Mouse (Mus musculus): ENCODE results near the gene Cd302.

Gene Cd302

DNA sequence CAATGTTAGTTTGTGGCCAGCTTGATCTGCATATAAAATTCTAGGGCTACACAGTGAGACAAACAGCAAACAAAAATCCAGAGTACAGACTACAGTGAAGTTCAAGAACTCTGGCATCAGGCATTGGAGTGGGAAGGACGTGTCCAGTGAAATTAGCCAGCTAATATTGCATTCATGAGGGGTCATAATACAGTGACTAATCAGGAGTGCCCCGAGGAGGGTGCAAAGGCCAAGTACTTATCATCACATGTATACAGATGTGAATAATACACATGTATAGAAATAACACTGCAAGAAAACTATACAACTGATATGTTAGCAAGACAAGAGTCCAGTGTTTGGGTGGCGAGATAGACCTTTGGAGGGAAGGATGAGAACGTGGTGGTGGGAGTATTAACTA is 31.5 kb downstream of the Cd302 start:
- DNase-seq: no peak

DNA sequence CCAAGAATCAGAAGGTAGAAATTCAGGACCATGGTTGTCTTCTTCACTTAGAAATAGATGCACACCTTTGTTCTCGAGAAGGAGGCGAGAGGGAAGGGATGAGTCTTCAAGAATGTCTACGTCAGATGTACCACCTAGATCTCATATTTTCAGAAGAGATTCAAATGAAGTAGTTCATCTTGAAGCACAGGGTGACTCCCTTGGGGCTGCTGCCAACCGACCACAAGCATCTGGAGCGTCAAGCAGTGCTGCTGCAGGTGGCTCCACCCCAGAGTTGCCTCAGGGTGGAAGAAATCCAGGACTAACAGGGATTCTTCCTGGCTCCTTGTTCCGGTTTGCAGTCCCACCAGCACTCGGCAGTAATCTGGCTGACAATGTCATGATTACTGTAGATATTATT is 49.8 kb downstream of the Cd302 start:
- no peak for DNase-seq

DNA sequence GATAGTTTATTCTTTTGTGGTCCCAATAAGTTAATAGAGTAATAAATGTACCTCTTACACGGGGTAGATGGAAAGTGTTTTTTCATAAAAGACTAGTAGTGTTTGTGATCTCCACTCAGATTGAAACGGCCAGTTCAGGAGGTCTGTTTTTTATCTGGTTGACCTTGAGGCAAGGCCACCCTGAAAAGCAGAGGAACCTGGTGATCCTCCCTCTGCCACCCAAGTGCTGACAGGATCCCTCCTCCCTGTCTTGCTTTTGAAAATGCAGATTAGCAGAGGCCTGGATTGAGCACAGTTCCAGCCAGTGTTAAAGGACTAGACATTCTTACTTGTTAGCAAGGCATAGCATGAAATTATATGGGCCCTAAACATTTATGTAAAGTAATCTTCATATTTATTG is 51.1 kb downstream of the Cd302 start:
- DNase-seq: no peak

DNA sequence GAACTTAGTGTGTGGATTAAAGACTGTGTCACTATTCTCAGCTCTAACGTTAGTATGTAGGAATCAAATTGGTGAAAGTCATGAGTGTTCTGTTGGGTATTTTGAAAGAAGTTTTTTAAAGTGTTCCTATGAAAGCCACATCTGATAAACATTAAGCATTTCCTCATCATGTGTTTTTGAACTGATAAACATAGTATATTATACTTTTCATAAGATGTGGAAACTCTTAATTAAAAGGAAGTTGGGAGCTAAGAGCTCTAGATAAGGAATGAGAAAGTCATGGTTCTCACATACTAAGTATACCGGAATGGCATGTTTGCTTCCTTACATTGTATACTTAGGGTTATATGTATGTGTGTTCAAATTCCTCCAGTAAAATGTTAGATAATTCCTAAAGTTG is 53.9 kb downstream of the Cd302 start:
- no peak for DNase-seq

DNA sequence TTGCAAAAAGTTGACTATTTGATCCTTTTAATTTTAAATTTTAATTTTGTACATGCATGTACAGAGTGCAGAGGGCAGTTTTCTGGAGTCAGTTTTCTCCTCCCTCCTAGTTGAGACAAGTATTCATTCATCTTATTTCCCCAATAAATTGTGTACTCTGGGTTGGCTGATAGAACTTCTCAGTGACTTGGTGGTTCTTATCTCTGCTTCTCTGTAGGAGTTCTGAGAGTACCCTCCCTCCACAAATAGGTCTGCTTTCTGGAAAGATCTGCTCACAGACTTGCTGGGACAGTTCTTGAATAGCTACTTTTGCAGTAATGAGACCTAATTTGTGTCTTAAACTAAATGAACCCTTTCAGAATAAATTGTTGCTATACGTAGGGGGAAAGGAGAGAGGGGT is 55.8 kb downstream of the Cd302 start:
- DNase-seq: no peak

DNA sequence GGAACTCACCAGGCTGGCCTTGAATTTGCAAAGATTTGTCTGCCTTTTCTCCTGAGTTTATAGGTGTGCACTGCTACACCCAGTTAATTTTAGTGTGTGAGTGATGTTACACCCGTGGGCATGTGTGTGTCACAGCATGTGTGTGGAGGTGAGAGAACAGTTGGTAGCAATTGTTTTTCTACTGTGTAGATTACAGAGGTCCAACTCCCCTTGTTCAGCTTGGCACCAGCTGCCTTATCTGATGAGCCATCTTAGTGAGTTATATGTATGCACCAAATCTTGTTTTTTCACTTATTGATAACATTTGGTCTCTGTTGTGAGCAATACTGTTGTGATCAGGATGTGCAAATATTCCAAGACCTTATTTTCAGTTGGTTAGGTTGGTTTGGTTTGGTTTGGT is 60.8 kb downstream of the Cd302 start:
- no peak for DNase-seq

DNA sequence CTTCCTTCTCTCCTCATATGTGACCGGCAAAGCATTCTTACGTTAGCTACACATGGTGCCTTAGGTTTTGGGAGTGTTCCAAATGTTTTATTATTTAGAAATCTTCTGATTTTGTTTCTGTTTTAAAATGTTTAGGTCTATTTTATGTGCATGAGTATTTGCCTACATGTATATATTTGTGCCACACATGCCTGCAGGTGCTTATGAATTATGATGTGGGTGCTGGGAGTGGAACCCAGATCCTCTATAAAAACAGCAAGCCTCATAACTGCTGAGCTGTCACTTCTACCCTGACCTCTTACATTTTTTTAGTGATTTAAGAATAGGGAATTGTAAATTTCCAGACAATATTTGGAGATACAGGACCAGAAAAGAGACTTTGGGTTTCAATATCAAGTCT is 62.3 kb downstream of the Cd302 start:
- DNase-seq: no peak

DNA sequence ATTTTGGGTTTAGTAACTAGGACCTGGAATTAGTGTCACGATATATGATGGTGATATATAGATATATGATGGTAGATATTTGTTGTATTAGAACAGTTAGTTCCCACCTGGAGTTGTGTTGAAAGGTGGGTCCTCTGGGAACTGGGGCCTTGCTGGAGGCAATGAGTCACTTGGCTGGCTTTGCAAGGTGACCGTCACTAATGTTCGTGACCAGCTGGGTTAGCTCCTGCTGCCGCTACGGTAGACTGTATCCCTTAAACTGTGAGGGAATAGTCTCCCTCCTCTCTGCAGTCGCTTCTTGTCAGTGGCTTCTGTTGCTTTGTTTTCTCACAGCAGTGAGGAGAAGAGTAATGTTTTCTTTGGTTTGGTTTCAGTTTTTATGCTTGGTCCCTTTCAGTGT is 63.1 kb downstream of the Cd302 start:
- DNase-seq: peak; percentile 41 to 60

DNA sequence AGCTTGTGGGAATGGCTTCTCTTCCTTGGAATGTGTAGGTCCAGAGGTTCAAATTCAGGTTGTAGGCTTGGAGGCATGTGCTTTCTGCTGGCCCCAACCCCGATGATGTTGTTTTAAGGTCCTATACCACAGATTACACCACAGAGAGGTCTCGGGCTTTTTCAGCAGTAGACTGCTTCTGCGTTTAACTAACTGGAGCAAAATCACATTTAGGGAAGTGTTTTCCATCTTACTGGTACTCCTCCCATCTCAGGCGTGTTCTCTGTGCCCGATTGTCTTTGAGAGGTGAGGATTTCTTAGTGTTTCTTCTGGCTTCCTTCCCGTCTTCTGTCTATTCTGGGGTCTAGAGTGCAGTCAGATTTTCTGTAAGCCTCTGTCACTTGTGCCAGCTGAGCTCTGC is 66.7 kb downstream of the Cd302 start:
- DNase-seq: no peak

DNA sequence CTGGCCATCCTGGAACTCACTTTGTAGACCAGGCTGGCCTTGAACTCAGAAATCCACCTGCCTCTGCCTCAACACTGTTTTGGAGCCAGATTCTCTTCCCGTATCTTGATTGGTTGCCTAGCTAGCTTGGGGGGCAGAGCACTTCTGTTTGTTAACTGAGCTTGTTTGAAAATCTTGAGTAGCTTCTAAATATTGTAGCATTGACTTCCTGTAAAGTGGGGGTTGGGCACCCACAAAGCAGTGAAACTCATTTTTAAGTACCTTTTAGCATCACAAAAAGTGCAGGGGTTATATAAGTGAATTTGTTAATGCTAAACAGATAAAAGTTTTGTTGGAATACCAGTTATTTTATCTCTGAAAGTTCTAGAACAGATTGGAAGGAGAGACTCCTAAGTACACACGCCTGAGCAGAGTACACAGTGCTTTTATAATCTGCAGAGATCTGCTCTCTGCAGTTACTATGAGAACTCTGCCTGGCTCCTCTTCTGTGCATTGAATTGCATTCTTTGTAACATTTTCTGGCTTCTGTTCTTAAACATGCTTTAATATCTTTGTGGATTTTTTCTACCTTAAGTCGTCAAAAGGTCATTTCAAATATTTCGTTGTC is 67.6 kb downstream of the Cd302 start:
- DNase-seq: no peak

DNA sequence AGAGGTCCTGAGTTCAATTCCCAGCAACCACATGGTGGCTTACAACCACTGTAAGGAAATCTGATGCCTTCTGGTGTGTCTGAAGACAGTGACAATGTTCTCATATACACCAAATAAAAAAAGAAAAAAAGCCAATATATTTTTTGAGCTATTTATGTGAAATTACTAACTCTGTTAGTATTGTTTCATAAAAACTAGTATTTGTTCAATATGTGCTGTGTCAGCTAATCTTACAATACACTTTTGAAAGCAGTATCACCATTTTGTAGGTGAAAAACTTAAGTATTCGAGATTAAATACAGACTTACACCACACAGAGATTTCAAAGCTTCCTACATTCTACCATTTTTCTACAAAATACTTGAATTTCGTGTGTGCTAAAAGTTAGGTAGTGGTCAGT is 69.6 kb downstream of the Cd302 start:
- no peak for DNase-seq

DNA sequence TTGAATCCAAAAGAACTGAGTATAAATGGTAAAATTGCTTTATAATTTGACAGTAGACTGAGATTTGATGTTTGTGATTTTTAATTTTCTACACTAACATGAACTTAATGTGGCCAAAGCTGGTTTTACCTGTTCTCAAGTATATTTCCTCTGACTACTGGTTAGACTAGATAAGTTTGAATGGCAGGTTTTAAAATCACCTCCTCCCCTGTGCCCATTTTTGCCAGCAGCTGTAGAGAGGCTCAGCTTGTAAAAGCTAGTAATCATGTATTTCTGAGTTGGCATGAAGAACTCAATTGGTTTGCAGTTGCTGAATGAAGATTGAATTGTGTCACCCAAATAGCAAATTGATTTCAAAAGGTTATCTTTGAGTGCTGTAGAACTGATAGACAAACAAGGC is 71.8 kb downstream of the Cd302 start:
- DNase-seq: no peak

DNA sequence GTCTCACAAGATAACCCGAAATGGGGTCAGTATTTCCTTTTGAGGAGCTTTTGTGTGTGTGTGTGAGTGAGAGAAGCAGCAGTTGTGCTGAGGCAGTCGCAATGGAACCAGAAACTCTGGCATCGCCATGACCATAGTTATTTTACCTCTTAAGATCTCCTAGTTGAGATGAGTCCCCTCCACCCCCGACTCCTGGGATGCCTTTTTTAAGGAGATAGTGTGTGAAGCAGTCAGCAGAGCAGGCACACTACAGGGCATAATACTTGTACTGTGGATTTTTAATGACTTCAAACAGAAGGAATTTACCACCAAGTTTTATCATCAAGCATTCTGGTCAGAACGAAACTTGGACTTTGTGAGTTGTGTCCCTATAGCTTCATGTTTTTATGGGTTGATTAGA is 73.5 kb downstream of the Cd302 start:
- DNase-seq: no peak

DNA sequence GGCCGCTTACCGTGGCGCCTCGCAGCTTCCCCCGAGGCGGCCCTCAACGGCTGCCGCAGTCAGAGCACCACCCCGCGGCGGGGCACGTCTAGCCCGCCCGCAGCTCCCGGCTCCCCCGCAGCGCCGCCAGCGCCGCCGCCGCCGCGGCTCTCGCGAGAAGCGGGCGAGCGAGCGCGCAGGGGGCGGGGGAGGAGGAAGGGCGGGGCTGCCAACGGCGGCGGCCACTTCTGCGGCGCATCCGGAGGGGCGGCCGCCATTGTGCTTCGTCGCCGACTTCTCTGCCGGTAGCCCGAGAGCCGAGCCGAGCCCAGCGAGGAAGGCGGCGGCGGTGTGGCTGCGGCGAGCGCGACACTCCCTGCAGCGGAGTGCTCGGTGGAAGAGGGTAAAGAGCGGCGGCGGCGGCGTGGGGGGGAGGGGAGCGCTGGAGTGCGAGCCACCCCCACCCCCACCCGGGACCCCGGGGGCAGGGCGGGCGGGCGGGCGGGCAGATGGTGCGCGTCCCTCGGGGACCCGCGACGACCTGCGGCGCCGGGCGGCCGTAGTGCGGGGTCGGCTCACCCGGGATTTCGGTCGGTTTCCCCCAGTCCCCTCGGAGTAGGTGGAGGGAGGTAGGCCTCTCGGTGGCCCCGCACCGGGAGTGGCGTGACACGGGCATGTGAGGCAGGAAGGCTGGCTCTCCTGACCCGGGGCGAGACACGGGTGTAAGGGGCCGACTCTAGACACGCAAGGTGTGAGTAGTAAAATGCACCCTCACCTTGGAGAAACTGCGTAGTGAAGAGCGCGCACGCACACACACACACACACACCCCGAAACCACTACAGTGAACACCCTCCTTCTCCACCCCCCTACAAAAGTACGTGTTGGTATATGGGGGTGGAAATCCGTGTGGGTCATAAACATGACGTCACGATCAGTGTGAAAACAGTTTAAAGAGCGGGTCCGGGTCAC is 74.3 kb downstream of the Cd302 start, which contains the start of the genes Baz2b and March7:
Gene Baz2b, minus strand, starts transcription at position 137 of the 949 bp plus-strand sequence.
Gene March7, plus strand, starts transcription at position 185 of the 949 bp plus-strand sequence.
- peak; percentile 76 to 90 for DNase-seq

DNA sequence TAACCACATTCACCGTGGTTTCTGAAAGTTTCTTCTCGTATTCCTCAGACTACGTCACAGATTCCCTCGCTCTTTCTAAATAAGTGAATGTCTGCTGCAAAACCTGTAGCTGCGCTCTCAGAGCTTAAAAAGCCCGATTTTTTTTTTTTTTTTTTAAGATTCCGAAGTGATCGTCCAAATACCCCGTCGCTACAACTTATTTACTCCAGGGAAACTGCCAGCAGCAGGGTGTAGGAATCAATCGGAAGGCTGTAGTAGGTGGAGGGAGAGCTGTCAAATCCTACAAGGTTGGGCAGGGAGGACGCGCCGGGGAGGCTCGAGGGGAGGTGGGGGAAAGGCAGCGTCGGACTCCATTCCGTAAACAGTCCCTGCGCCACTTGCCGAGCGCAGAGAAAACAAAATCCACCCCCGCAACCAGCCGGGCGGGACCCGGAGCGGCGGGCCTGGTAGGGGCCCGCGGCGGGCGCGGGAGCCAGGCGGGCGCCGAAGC is 75.1 kb downstream of the Cd302 start:
- DNase-seq: peak; percentile 57 to 66

DNA sequence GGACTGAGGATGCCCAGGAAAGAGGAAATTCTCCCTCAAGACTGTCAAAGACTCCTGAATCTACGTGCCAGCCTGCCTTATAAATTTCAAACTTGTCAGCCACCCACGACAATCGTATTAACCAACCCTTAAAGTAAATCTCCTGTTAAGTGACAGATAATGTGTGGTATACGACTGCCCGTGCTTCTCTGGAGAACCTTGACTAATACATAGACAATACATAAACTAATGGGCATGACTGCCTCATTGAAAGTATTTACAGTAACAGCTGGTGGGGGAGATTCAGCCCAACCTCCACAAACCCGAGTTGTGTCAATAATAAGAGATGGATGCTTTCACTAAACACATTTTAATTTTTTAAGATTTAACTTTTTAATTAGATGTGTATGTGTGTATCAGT is 78.5 kb downstream of the Cd302 start:
- no peak for DNase-seq

DNA sequence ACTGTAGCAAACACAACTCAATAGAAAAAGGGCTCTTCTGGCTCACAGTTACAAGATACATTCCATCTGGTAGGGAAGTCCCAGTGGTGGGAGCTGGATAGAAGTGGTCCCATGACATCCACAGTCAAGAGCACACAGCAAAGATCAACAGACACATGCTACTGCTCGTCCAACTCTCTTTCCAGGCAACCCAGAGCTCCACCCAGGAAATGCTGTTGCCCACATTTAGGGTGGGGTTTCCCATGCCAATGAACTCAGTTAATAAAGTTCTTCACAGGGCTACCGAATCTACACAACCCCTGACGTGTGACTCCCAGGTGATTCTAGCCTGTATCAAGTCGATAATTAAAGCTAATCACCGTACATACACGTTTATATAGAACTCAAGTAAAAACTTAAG is 80.1 kb downstream of the Cd302 start:
- DNase-seq: no peak

DNA sequence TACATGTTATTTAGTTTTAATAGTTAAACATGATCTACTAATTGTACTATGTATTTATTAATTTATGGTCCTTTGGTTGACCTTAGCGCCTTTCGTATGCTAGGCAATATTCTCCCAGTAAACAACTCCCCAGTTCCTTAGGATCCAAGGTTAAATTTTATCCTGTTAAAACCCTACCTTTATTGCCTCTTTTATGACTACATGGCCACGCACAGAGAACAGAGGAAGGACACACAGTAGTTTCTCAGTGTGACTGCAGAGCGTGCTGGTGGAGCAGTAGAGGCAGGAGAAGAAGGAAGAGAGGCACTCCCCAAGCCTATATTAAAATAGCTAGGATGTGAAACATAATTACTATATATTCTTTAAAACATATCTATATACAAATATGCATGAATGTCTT is 80.6 kb downstream of the Cd302 start:
- DNase-seq: no peak

DNA sequence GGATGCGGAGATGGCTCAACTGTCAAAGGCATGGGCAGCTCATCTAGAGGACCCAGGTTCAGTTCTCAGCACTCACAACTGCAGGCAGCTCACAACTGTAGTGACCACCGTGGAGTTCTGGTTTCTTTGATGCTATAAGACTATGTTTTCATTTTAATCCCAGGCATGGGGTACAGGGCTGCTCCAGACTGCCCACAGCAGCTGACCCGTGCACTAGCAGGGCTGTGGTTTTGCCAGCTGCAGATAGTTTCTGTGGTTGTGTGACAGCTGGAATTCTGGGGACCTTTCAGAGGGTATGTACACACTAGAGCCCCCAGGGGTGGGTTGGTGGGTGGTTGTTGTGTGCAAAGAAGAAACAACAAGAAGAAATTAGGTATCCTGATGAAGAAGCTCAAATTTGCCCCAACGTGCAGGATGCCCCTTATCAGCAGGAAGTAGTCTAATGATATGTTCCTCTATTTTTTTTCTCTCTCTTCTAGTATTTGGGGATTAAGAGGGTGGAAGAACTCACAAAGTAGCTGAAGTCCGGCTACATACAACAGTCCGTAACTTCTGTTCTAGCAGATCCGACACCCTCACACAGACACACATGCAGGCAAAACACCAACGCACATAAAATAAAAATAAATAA is 81.3 kb downstream of the Cd302 start:
- DNase-seq: no peak

Data from cerebellum, adult 18-20 months (tissue).